Mouse (Mus musculus) spleen, adult 2 months (tissue): ENCODE results near the gene Mboat2. TPM values are rescaled to one million over a fixed set of nuclear protein-coding genes. Genes with fewer than 3 reads are reported as not detected.
A peak's percentile ranks its signal among the peaks of the same experiment; 100 is the strongest.

Experiments
- DNase-seq, 2 experiments: peaks; one replicate each; pipeline versions ENCODE4 v3.0.0 to v3.0.0-alpha.2; 2012 to 2021; ENCODE audit warnings: low spot score in 2 of 2, low read depth in 1 of 2
- H3K27ac ChIP-seq: fragments of 200-500 bp; 2 replicates; pipeline ENCODE4 v1.5.1; 2012; ENCODE audit warnings: low read length, inconsistent platforms; ENCODE audit not compliant: insufficient read depth
- H3K27me3 ChIP-seq: fragments of 200-500 bp; 2 replicates; pipeline ENCODE4 v1.6.1; 2012; ENCODE audit warnings: mild to moderate bottlenecking, moderate library complexity, low read length, inconsistent platforms; ENCODE audit not compliant: control insufficient read depth, insufficient read depth
- H3K36me3 ChIP-seq: fragments of 200-500 bp; 2 replicates; pipeline ENCODE4 v1.6.1; 2012; ENCODE audit warnings: mild to moderate bottlenecking, low read length, inconsistent platforms; ENCODE audit not compliant: control insufficient read depth, insufficient read depth
- H3K4me1 ChIP-seq: fragments of 200-500 bp; 2 replicates; pipeline ENCODE4 v1.6.1; 2011; ENCODE audit warnings: inconsistent platforms; ENCODE audit not compliant: control insufficient read depth, insufficient read depth, insufficient read length
- H3K4me3 ChIP-seq: fragments of 200-500 bp; 2 replicates; pipeline ENCODE4 v1.5.1; 2011; ENCODE audit warnings: mild to moderate bottlenecking, inconsistent platforms; ENCODE audit not compliant: insufficient read depth, insufficient read length; ENCODE audit errors: extremely low read depth
- CTCF ChIP-seq: fragments of 200-500 bp; IDR thresholded peaks from 2 replicates; pipeline ENCODE4 v1.5.1; 2011; ENCODE audit warnings: mild to moderate bottlenecking, inconsistent platforms; ENCODE audit not compliant: insufficient read depth, insufficient read length, insufficient replicate concordance; ENCODE audit errors: extremely low read depth
- POLR2A ChIP-seq: fragments of 200-500 bp; IDR thresholded peaks from 2 replicates; pipeline ENCODE4 v1.6.1; 2011; ENCODE audit warnings: low read depth, low read length, inconsistent platforms
- WGBS: fragments of 180-500 bp; shearing (Covaris S2); methylation state at CpG from one replicate; pipeline ENCODE4 v1.1.7; 2018; 5-methylcytosine and 5-hydroxymethylcytosine counted together
- polyA plus RNA-seq: library from polyadenylated mRNA; depleted of rRNA; stranded (reverse); fragments of >200 nt; gene quantifications from 2 replicates; pipeline ENCODE4 v1.2.3, GENCODE M21; 2012; rRNA removed

Mboat2 gene
- polyA plus RNA-seq: 1.2 and 1.4 TPM in 2 replicates

- 2% methylated on average over 24 of the region's 24 CpGs for WGBS
- Histone ChIP-seq H3K36me3 (no peaks in the 10 kb centered on the region), H3K4me3 (peak within 1 kb of the TSS; percentile 66), H3K27ac (no peak within 1 kb of the TSS), H3K4me1 (peaks cover 8% of the 10 kb centered on the region), H3K27me3 (peaks cover 2% of the 10 kb centered on the region)
- DNase-seq: no peak
- TF ChIP-seq CTCF (no peak), POLR2A (no peak)
Measured at GRCm38 (mm10) chr12:24830766-24831152, at the start of gene Mboat2. TSS of gene Mboat2 (plus strand) at chr12:24830879.

GRCm38 (mm10) chr12:24783735-24784134 is 46.9 kb upstream of the Mboat2 start:
- Histone ChIP-seq H3K4me3 (no peak overlapping the region), H3K36me3 (no peaks in the 10 kb centered on the region), H3K27me3 (no peaks in the 10 kb centered on the region), H3K4me1 (no peaks in the 10 kb centered on the region), H3K27ac (no peak overlapping the region)
- no peak for DNase-seq
- TF ChIP-seq POLR2A: no peak
- TF ChIP-seq CTCF: no peak
- WGBS: 60% methylated on average over 4 of the region's 4 CpGs

GRCm38 (mm10) chr12:24785882-24786281 is 44.8 kb upstream of the Mboat2 start:
- H3K4me1 ChIP-seq: no peaks in the 10 kb centered on the region
- WGBS: 58% methylated on average over 5 of the region's 5 CpGs
- TF ChIP-seq POLR2A (no peak), CTCF (no peak)
- no peak for DNase-seq
- no peak overlapping the region for H3K4me3 ChIP-seq
- H3K27ac ChIP-seq: no peak overlapping the region
- H3K27me3 ChIP-seq: no peaks in the 10 kb centered on the region
- H3K36me3 ChIP-seq: no peaks in the 10 kb centered on the region

GRCm38 (mm10) chr12:24786316-24786715 is 44.4 kb upstream of the Mboat2 start:
- H3K27me3 ChIP-seq: no peaks in the 10 kb centered on the region
- no peak overlapping the region for H3K27ac ChIP-seq
- TF ChIP-seq POLR2A (no peak), CTCF (no peak)
- no peaks in the 10 kb centered on the region for H3K36me3 ChIP-seq
- H3K4me1 ChIP-seq: no peaks in the 10 kb centered on the region
- WGBS: 53% methylated on average over 4 of the region's 4 CpGs
- no peak overlapping the region for H3K4me3 ChIP-seq
- DNase-seq: no peak

GRCm38 (mm10) chr12:24789659-24790058 is 41.0 kb upstream of the Mboat2 start:
- Histone ChIP-seq H3K27me3 (no peaks in the 10 kb centered on the region), H3K4me1 (no peaks in the 10 kb centered on the region), H3K36me3 (no peaks in the 10 kb centered on the region), H3K27ac (no peak overlapping the region), H3K4me3 (no peak overlapping the region)
- 67% methylated on average over 1 of the region's 1 CpGs for whole genome bisulfite sequencing
- TF ChIP-seq POLR2A (no peak), CTCF (no peak)
- no peak for DNase-seq

- Histone ChIP-seq H3K4me3 (no peak overlapping the region), H3K36me3 (no peaks in the 10 kb centered on the region), H3K27ac (no peak overlapping the region), H3K4me1 (no peaks in the 10 kb centered on the region), H3K27me3 (no peaks in the 10 kb centered on the region)
- DNase-seq: no peak
- no peak for TF ChIP-seq POLR2A
- no peak for TF ChIP-seq CTCF
- 61% methylated on average over 1 of the region's 1 CpGs for whole genome bisulfite sequencing
Measured at GRCm38 (mm10) chr12:24811230-24811629, 19.4 kb upstream of the Mboat2 start.

GRCm38 (mm10) chr12:24811906-24812305 is 18.8 kb upstream of the Mboat2 start:
- Histone ChIP-seq H3K27me3 (no peaks in the 10 kb centered on the region), H3K27ac (no peak overlapping the region), H3K4me3 (no peak overlapping the region), H3K4me1 (no peaks in the 10 kb centered on the region), H3K36me3 (no peaks in the 10 kb centered on the region)
- 85% methylated on average over 4 of the region's 4 CpGs for WGBS
- no peak for DNase-seq
- TF ChIP-seq POLR2A (no peak), CTCF (no peak)
